Mouse (Mus musculus) adrenal gland, adult 18-20 months (tissue): ENCODE results near the gene Prkch. TPM values are rescaled to one million over a fixed set of nuclear protein-coding genes. Genes with fewer than 3 reads are reported as not detected.

Source experiments
- DNase-seq, 2 experiments: peaks; one replicate each; pipeline ENCODE4 v3.0.0; 2021 to 2022; ENCODE audit warnings: low spot score in 2 of 2
- total RNA-seq, 2 experiments: library from RNA; stranded (reverse); gene quantifications; 1 replicate in 1 of 2; 2 replicates in 1 of 2; pipeline ENCODE4 v1.2.3; 2021

Gene Prkch
- total RNA-seq, 2 experiments from 2014 or later = 11.0 to 12.5 TPM

GRCm38 (mm10) chr12:73578141-73578540 is 6.5 kb upstream of the Prkch start:
- DNase-seq = no peak

- no peak for DNase-seq
Observed at GRCm38 (mm10) chr12:73580811-73581210, 3.8 kb upstream of the Prkch start.

GRCm38 (mm10) chr12:73583318-73583717 is 1.3 kb upstream of the Prkch start:
- DNase-seq = no peak

- DNase-seq = no peak
Observed at GRCm38 (mm10) chr12:73583813-73584609, 585 bp upstream of the Prkch start.

GRCm38 (mm10) chr12:73585241-73585801 is 725 bp downstream of the Prkch start:
- no peak for DNase-seq

- DNase-seq = no peak
Observed at GRCm38 (mm10) chr12:73585850-73586249, 1.3 kb downstream of the Prkch start.

- no peak for DNase-seq
Observed at GRCm38 (mm10) chr12:73587262-73587661, 2.7 kb downstream of the Prkch start.

GRCm38 (mm10) chr12:73590627-73591276 is 6.2 kb downstream of the Prkch start:
- DNase-seq = no peak

- DNase-seq = peak; percentile 22 to 45
Observed at GRCm38 (mm10) chr12:73591625-73592024, 7.0 kb downstream of the Prkch start.

- DNase-seq = no peak
Observed at GRCm38 (mm10) chr12:73593021-73593798, 8.6 kb downstream of the Prkch start.

- no peak for DNase-seq
Observed at GRCm38 (mm10) chr12:73594177-73594745, 9.7 kb downstream of the Prkch start.

- DNase-seq = no peak
Observed at GRCm38 (mm10) chr12:73595226-73595625, 10.6 kb downstream of the Prkch start.

- no peak for DNase-seq
Observed at GRCm38 (mm10) chr12:73598241-73598640, 13.6 kb downstream of the Prkch start.

GRCm38 (mm10) chr12:73600457-73600856 is 15.9 kb downstream of the Prkch start:
- DNase-seq = no peak

GRCm38 (mm10) chr12:73602974-73603373 is 18.4 kb downstream of the Prkch start:
- no peak for DNase-seq

GRCm38 (mm10) chr12:73603653-73604052 is 19.1 kb downstream of the Prkch start:
- no peak for DNase-seq

GRCm38 (mm10) chr12:73604762-73605161 is 20.2 kb downstream of the Prkch start:
- no peak for DNase-seq

GRCm38 (mm10) chr12:73605174-73605573 is 20.6 kb downstream of the Prkch start:
- no peak for DNase-seq

GRCm38 (mm10) chr12:73607381-73608064 is 22.9 kb downstream of the Prkch start:
- DNase-seq = no peak

GRCm38 (mm10) chr12:73608065-73608397 is 23.4 kb downstream of the Prkch start:
- DNase-seq = no peak

- DNase-seq = no peak
Observed at GRCm38 (mm10) chr12:73609262-73609661, 24.7 kb downstream of the Prkch start.
